Mouse (Mus musculus) lung, postnatal 0 days (tissue): Measurements from ENCODE around the gene Ctxn1.

Experiments
- CTCF ChIP-seq: IDR thresholded peaks from 2 replicates; pipeline ENCODE4 v1.5.1; 2016; ENCODE audit warnings: antibody characterized with exemption, mild to moderate bottlenecking
- EP300 ChIP-seq: IDR thresholded peaks from 2 replicates; pipeline ENCODE4 v1.6.1; 2016; ENCODE audit warnings: antibody characterized with exemption, mild to moderate bottlenecking, control low read depth

GRCm38 (mm10) chr8:4259125-4259804 lies at the start of gene Ctxn1:
- TF ChIP-seq CTCF (no peak), EP300 (no peak)
